Mouse (Mus musculus) G1E (cell line): ENCODE results near the gene Atoh7.

Source experiments
- CTCF ChIP-seq: IDR thresholded peaks from 2 replicates; pipeline ENCODE4 v1.5.1; 2012; ENCODE audit warnings: low read depth, low read length, inconsistent platforms, mixed read lengths
- GATA1 ChIP-seq: IDR thresholded peaks from 2 replicates; pipeline ENCODE4 v1.6.1; 2012; ENCODE audit warnings: borderline replicate concordance, low read length, inconsistent platforms, mixed read lengths

DNA sequence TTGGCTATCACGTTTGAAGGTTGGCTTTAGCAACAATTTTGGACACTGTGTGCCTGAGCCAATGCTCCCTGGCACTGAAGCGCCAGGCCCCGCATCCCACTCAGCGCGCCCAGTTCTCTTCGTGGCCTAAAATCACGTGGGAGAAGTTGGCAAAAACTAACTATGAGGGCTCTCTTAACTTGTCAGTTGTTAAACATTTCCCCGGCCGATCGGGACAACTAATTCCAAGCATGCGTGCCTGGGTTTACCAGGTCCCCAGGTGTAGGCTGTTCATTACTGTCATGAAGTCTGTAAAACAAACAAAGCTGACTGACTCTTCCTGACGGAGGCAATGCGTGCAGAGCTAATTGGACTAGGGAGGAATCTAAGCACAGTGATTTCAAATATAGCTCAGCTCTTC, 43.2 kb downstream of the Atoh7 start:
- TF ChIP-seq CTCF = no peak
- TF ChIP-seq GATA1 = no peak
